Mouse (Mus musculus) left cerebral cortex, adult 2 months (tissue): Measurements from ENCODE around the gene Btk. TPM values are rescaled to one million over a fixed set of nuclear protein-coding genes. Genes with fewer than 3 reads are reported as not detected.

Experiments
- DNase-seq, 2 experiments: peaks; one replicate each; pipeline ENCODE4 v3.0.0; 2021 to 2022; ENCODE audit warnings: low spot score in 2 of 2, mixed read lengths in 1 of 2; ENCODE audit errors: extremely low spot score in 1 of 2
- H3K27ac ChIP-seq: fragments of 200-600 bp; 2 replicates; pipeline ENCODE4 v1.8.1; 2022
- H3K4me3 ChIP-seq: fragments of 200-600 bp; 2 replicates; pipeline ENCODE4 v1.8.1; 2022
- CTCF ChIP-seq: fragments of 200-600 bp; IDR thresholded peaks from 2 replicates; pipeline ENCODE4 v1.8.1; 2022; ENCODE audit warnings: antibody characterized with exemption, mild to moderate bottlenecking, moderate library complexity
- intact Hi-C: fragments of 180-260 bp; cut with DNase I; formaldehyde crosslinking; loops from one replicate; pipeline ENCODE4 v1.15.1; 2025
- total RNA-seq, 2 experiments: library from RNA; stranded (reverse); gene quantifications; 2 replicates each; pipeline ENCODE4 v1.2.3; 2021

Btk gene
- total RNA-seq, 2 experiments from 2014 or later, result 0.44 to 0.91 TPM

GRCm38 (mm10) chrX:134580528-134581305 is 2.7 kb downstream of the Btk start:
- intact Hi-C loops, result loop anchor here (10.0 kb wide), 1 partner anchor 516 kb away; no protein-coding TSS in a partner anchor
- Histone ChIP-seq H3K27ac (no peak overlapping the region), H3K4me3 (no peak overlapping the region)
- TF ChIP-seq CTCF, result no peak
- DNase-seq, result no peak

GRCm38 (mm10) chrX:134577896-134578295 is 5.5 kb downstream of the Btk start:
- DNase-seq, result no peak
- Histone ChIP-seq H3K27ac (no peak overlapping the region), H3K4me3 (no peak overlapping the region)
- intact Hi-C loops, result no loop called here
- TF ChIP-seq CTCF, result no peak

- TF ChIP-seq CTCF, result no peak
- Histone ChIP-seq H3K4me3 (no peak overlapping the region), H3K27ac (no peak overlapping the region)
- intact Hi-C loops, result loop anchor here (10.0 kb wide), 1 partner anchor 62 kb away; no protein-coding TSS in a partner anchor
- no peak for DNase-seq
Observed at GRCm38 (mm10) chrX:134566536-134567222, 16.7 kb downstream of the Btk start.

GRCm38 (mm10) chrX:134564326-134564725 is 19.0 kb downstream of the Btk start:
- H3K27ac ChIP-seq, result no peak overlapping the region
- no peak overlapping the region for H3K4me3 ChIP-seq
- intact Hi-C loops, result loop anchor here (10.0 kb wide), 1 partner anchor 60 kb away; no protein-coding TSS in a partner anchor
- no peak for TF ChIP-seq CTCF
- DNase-seq, result no peak

- DNase-seq, result no peak
- intact Hi-C loops, result no loop called here
- no peak overlapping the region for H3K27ac ChIP-seq
- H3K4me3 ChIP-seq, result no peak overlapping the region
- no peak for TF ChIP-seq CTCF
Observed at GRCm38 (mm10) chrX:134554425-134554824, 28.9 kb downstream of the Btk start.

DNA sequence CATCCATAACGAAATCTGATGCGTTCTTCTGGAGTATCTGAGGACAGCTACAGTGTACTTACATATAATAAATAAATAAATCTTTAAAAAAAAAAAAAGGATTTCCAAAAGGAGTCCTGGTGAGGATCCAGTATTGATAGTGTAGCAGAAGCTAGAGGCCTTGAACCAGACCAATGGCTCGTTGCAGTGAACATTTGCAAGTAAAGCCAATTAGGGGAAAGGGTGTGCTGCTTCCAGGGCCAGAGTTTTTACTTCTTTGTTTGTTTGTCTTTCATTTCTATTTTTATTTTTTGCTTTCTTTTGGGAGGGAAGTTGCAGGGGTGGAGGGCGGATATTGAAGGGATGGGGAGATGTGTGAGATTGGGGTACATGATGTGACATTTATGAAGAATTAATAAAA is 30.0 kb downstream of the Btk start:
- Histone ChIP-seq H3K4me3 (no peak overlapping the region), H3K27ac (no peak overlapping the region)
- no peak for TF ChIP-seq CTCF
- intact Hi-C loops, result no loop called here
- no peak for DNase-seq

DNA sequence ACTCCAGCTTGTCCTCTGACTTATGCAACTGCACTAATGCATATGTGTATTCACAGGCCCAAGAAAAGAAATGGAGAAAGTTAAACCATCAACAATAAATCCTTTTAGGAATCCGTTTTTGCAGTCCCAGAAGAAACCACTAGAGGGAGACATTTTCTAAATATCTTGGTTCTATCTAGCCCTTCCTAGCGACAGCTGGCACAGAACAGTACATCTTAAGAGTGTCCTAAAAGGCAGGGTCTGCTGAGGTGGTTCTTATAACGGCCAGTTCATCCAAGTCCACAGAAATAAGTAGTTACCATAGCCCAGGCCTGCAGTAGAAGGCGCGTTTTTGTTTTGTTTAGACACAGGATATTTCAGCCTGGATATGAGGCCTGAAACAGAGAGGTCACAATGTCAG is 32.5 kb downstream of the Btk start:
- no peak overlapping the region for H3K4me3 ChIP-seq
- TF ChIP-seq CTCF, result peak; percentile 78
- DNase-seq, result no peak
- intact Hi-C loops, result no loop called here
- no peak overlapping the region for H3K27ac ChIP-seq

DNA sequence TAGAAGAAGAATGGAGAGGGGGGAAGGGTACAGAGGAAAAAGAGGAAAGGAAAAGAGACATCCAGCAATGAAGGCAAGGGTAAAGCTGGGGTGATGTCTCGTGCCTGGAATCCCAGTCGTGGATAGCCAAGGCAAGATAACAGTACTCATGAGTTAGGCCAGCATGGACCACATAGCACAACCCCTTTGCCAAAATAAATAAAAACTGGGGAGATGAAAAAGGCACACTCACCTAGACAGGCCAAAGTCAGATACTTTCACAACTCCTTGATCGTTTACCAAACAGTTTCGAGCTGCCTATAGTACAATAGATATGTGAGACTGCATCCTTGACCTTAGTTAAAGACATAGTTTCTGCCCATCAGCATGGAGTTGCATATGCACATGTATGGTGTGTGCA is 36.0 kb downstream of the Btk start:
- H3K4me3 ChIP-seq, result no peak overlapping the region
- no peak for DNase-seq
- intact Hi-C loops, result no loop called here
- TF ChIP-seq CTCF, result no peak
- H3K27ac ChIP-seq, result no peak overlapping the region

DNA sequence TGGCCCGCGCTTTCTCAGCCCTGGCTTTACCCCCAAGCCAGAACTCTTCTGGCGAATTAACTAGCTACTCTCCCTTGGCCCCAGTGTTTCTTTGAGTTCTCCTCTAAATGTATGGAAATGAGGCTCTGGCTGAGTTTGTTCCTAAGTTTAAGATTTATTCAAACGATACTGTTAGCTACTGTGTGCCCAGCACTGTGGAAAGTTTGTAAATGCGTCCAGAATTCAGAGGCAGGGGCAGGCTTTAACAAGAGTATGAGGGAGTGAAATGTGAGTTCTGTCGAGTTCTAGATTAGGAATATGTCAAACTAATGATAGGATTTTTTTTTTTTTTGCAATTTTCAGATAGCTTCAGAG is 41.4 kb downstream of the Btk start:
- no peak for TF ChIP-seq CTCF
- intact Hi-C loops, result loop anchor here (5.0 kb wide), 1 partner anchor 45 kb away; the partner anchor contains the start of gene Rpl36a
- no peak overlapping the region for H3K27ac ChIP-seq
- H3K4me3 ChIP-seq, result peak overlapping the region; percentile 56
- no peak for DNase-seq

- peak; percentile 31 to 38 for DNase-seq
- Histone ChIP-seq H3K4me3 (peak within 1 kb of the TSS; percentile 56), H3K27ac (peak within 1 kb of the TSS; percentile 69)
- TF ChIP-seq CTCF, result no peak
- intact Hi-C loops, result loop anchor here (5.0 kb wide), 1 partner anchor 46 kb away; the partner anchor contains the start of gene Rpl36a
Observed at GRCm38 (mm10) chrX:134541145-134541954, 42.0 kb downstream of the Btk start, which contains the start of gene Timm8a1. TSS of gene Timm8a1 (minus strand) at chrX:134541865.

GRCm38 (mm10) chrX:134540414-134541135 is 42.8 kb downstream of the Btk start:
- Histone ChIP-seq H3K4me3 (peak overlapping the region; percentile 56), H3K27ac (no peak overlapping the region)
- no peak for DNase-seq
- TF ChIP-seq CTCF, result no peak
- intact Hi-C loops, result loop anchor here (5.0 kb wide), 1 partner anchor 47 kb away; the partner anchor contains the start of gene Rpl36a
